Mouse (Mus musculus) midbrain, postnatal 0 days (tissue): ENCODE measurements around the gene Map4k1. TPM values are rescaled to one million over a fixed set of nuclear protein-coding genes. Genes with fewer than 3 reads are reported as not detected.

ENCODE experiments used
- ATAC-seq: fragments of 200-750 bp; cut with Nextera tagmentation; 2 replicates; pipeline ENCODE4 v1.8.0; 2017; ENCODE audit warnings: moderate number of reproducible peaks, mild to moderate bottlenecking, moderate TSS enrichment, moderate library complexity; ENCODE audit not compliant: low FRiP score
- DNase-seq: peaks from one replicate; pipeline ENCODE4 v3.0.0-alpha.2; 2015; ENCODE audit warnings: low spot score
- H3K27ac ChIP-seq: fragments of 300-500 bp; sonication (generic); 2 replicates; pipeline ENCODE4 v1.5.1; 2014; ENCODE audit warnings: low read depth, mild to moderate bottlenecking, low read length, mixed read lengths
- H3K27me3 ChIP-seq: fragments of 300-500 bp; sonication (generic); 2 replicates; pipeline ENCODE4 v1.6.1; 2014; ENCODE audit warnings: low read length, control low read depth, mixed read lengths; ENCODE audit not compliant: insufficient read depth
- H3K36me3 ChIP-seq: fragments of 300-500 bp; sonication (generic); 2 replicates; pipeline ENCODE4 v1.6.1; 2014; ENCODE audit warnings: low read length, control low read depth, mixed read lengths; ENCODE audit not compliant: insufficient read depth
- H3K4me1 ChIP-seq: fragments of 300-500 bp; sonication (generic); 2 replicates; pipeline ENCODE4 v1.6.1; 2014; ENCODE audit warnings: mild to moderate bottlenecking, control low read depth, antibody characterized with exemption, low read length, mixed read lengths; ENCODE audit not compliant: insufficient read depth
- H3K4me2 ChIP-seq: fragments of 300-500 bp; sonication (generic); 2 replicates; pipeline ENCODE4 v1.6.1; 2014; ENCODE audit warnings: low read depth, mild to moderate bottlenecking, low read length, mixed read lengths; ENCODE audit not compliant: poor library complexity, severe bottlenecking
- H3K4me3 ChIP-seq: fragments of 300-500 bp; sonication (generic); 2 replicates; pipeline ENCODE4 v1.5.1; 2014; ENCODE audit warnings: low read depth, mild to moderate bottlenecking, low read length, moderate library complexity
- H3K9ac ChIP-seq: fragments of 300-500 bp; sonication (generic); replicated peaks from 2 replicates; pipeline ENCODE4 v1.6.1; 2014; ENCODE audit warnings: mild to moderate bottlenecking, low read length, moderate library complexity, mixed read lengths; ENCODE audit not compliant: poor library complexity, severe bottlenecking
- H3K9me3 ChIP-seq: fragments of 300-500 bp; sonication (generic); 2 replicates; pipeline ENCODE4 v1.6.1; 2016; ENCODE audit warnings: low read length, control low read depth
- CTCF ChIP-seq: IDR thresholded peaks from 2 replicates; pipeline ENCODE4 v1.5.1; 2016; ENCODE audit warnings: antibody characterized with exemption, mild to moderate bottlenecking
- WGBS: fragments of 180-500 bp; shearing (Covaris S2); extraction: QIAGEN DNeasy Blood & Tissue Kit; methylation state at CpG from one replicate; pipeline ENCODE4 v1.1.7; 2014; 5-methylcytosine and 5-hydroxymethylcytosine counted together
- polyA plus RNA-seq: library from polyadenylated mRNA; unstranded; fragments of >200 nt; fragmentation: Nextera tagmentation; extraction: Ambion mirVana; gene quantifications from 2 replicates; pipeline ENCODE4 v1.2.1, GENCODE M21; 2015
- total RNA-seq: library from RNA; depleted of rRNA; stranded (reverse); fragments of >200 nt; gene quantifications from 2 replicates; pipeline ENCODE4 v1.2.3, GENCODE M21; 2014; rRNA removed

The Map4k1 gene
- total RNA-seq: 5.6 and 17.4 TPM in 2 replicates
- 18.2 and 21.0 TPM in 2 replicates for polyA plus RNA-seq

GRCm38 (mm10) chr7:28981651-28982273, at the start of gene Map4k1, which contains the start of gene Eif3k:
TSS of gene Map4k1 (plus strand) at chr7:28982050.
TSS of gene Eif3k (minus strand) at chr7:28981864.
- H3K27ac ChIP-seq: peak within 1 kb of the TSS; percentile 76
- peak; percentile 96 for ATAC-seq
- no peaks in the 10 kb centered on the region for H3K27me3 ChIP-seq
- H3K4me2 ChIP-seq: peak within 1 kb of the TSS; percentile 86
- no peaks in the 10 kb centered on the region for H3K4me1 ChIP-seq
- peaks cover 20% of the 10 kb centered on the region for H3K36me3 ChIP-seq
- TF ChIP-seq CTCF: peak; percentile 48
- under 1% methylated on average over 36 of the region's 36 CpGs for WGBS
- peak; percentile 100 for DNase-seq
- H3K4me3 ChIP-seq: peak within 1 kb of the TSS; percentile 74
- H3K9me3 ChIP-seq: no peaks in the 10 kb centered on the region
- H3K9ac ChIP-seq: peak within 1 kb of the TSS; percentile 69

GRCm38 (mm10) chr7:28932421-28933041, 49.3 kb upstream of the Map4k1 start:
- no peak for ATAC-seq
- Histone ChIP-seq H3K36me3 (no peaks in the 10 kb centered on the region), H3K9me3 (no peaks in the 10 kb centered on the region), H3K27me3 (no peaks in the 10 kb centered on the region), H3K27ac (no peak overlapping the region), H3K4me1 (no peaks in the 10 kb centered on the region), H3K4me2 (no peak overlapping the region), H3K9ac (no peak overlapping the region), H3K4me3 (no peak overlapping the region)
- no peak for DNase-seq
- TF ChIP-seq CTCF: no peak
- WGBS: 81% methylated on average over 6 of the region's 6 CpGs

GRCm38 (mm10) chr7:28933825-28934224, 48.0 kb upstream of the Map4k1 start:
- ATAC-seq: no peak
- Histone ChIP-seq H3K4me1 (no peaks in the 10 kb centered on the region), H3K9ac (no peak overlapping the region), H3K9me3 (no peaks in the 10 kb centered on the region), H3K4me3 (no peak overlapping the region), H3K36me3 (no peaks in the 10 kb centered on the region), H3K27me3 (no peaks in the 10 kb centered on the region), H3K27ac (no peak overlapping the region), H3K4me2 (no peak overlapping the region)
- TF ChIP-seq CTCF: no peak
- no peak for DNase-seq
- 93% methylated on average over 2 of the region's 2 CpGs for WGBS

- H3K27ac ChIP-seq: no peak overlapping the region
- no peaks in the 10 kb centered on the region for H3K9me3 ChIP-seq
- no peaks in the 10 kb centered on the region for H3K36me3 ChIP-seq
- H3K9ac ChIP-seq: no peak overlapping the region
- ATAC-seq: no peak
- TF ChIP-seq CTCF: no peak
- DNase-seq: no peak
- no peak overlapping the region for H3K4me2 ChIP-seq
- H3K27me3 ChIP-seq: no peaks in the 10 kb centered on the region
- no peaks in the 10 kb centered on the region; the same call in 1 of the 2 replicates for H3K4me1 ChIP-seq
- WGBS: 57% methylated on average over 4 of the region's 4 CpGs
- no peak overlapping the region for H3K4me3 ChIP-seq
These were observed 45.1 kb upstream of the Map4k1 start for GRCm38 (mm10) chr7:28936787-28937186.

- 67% methylated on average over 4 of the region's 4 CpGs for WGBS
- peak; percentile 71 for ATAC-seq
- H3K27ac ChIP-seq: no peak overlapping the region
These were observed 43.2 kb upstream of the Map4k1 start for GRCm38 (mm10) chr7:28938654-28939053.

More at GRCm38 (mm10) chr7:28938654-28939053, 43.2 kb upstream of the Map4k1 start:
- Histone ChIP-seq H3K27me3 (no peaks in the 10 kb centered on the region), H3K36me3 (no peaks in the 10 kb centered on the region), H3K9me3 (no peaks in the 10 kb centered on the region), H3K9ac (no peak overlapping the region), H3K4me3 (no peak overlapping the region), H3K4me1 (no peaks in the 10 kb centered on the region; the same call in 1 of the 2 replicates), H3K4me2 (no peak overlapping the region)
- 0 out of 2 replicates have a peak, but pooled peaks have one; percentile 11 for TF ChIP-seq CTCF
- peak; percentile 47 for DNase-seq
